Mouse (Mus musculus): ENCODE measurements at regions not wholly inside any gene's neighbourhood (a gene's known extent, or its start where the extent isn't known, plus 50 kb on each side); places are given as distances from the start of the nearest gene placed in this dataset.

DNA sequence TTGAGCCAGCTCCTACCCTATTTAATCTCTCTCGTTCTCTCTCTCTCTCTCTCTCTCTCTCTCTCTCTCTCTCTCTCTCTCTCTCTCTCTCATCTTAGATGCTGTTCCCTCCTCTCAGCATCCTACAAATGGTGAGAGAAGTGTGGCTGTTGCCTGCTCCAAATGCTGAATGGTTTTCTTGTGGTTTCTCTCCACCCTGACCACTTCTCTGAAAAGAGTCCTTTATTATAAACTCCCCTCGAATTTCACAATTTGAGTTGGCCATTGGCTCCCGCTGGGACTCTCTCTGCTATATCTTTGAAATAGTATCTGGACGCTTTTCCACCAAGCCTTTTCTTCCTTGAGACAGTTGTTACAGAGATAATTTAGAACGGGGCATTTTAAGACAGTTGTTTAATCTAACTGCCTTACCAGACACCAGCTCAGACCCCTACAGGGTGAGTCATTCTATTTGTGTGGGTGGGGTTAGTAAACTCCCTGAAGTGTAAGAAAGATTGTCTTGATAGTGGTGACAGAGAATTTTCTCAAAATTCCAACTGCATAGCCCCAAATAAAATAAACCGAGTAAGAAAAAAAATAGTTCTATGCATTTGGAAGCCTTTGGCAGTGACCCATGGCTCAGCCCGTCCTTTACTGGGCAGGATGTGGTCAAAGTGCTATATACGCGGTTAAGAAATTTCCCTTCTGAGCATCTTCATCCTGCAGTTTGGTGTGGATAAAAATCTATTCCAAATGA lies 58.7 kb upstream of the Ado start:
- DNase-seq (ENCODE audit: low spot score in 2 of 2), result no peak

DNA sequence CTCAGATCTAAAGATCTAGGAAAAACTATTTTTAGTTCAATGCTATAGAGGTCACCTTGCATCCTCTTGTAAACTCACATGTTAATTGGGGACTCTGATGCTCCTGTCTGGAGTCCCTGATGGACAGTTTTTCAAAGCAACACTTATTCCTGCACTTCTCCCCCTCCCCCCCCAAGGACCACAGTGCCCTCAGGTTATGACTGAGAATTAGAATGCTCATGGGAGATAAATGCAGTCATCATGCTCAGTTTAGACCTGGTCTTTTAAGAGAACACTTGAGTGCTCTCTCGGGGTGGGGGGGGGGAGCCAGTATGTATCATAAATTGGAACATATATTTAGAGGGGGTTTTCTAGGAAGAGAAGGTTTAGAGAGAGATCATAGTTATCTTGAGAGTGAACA lies 58.0 kb upstream of the Ado start:
- DNase-seq (ENCODE audit: low spot score in 2 of 2), result no peak

DNA sequence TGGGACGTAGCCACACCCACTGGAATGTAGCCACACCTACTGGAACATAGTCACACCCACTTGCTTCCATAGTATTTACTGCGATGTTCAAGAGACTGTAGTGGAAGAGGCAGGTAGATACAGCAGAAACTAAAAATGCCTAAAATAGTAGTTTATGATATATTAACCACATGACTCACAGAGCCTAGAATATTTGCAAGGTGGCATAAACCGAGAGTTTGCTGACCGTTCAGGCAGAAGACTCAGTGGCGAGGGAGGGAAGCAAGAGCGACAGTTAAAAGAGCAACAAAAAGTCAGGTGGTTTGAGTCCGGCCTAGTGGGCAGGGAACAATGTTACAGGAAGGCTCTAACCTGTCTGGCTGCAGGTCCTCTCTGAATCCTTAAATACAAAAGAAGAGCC lies 50.6 kb upstream of the Ado start:
- DNase-seq (ENCODE audit: low spot score in 2 of 2), result no peak

- no peak for DNase-seq (ENCODE audit: low spot score in 2 of 2)
Measured at GRCm38 (mm10) chr10:67598590-67599047, 49.9 kb upstream of the Ado start.

All from urinary bladder, postnatal 4 days (tissue).